Mouse (Mus musculus) gastrocnemius, adult 2 months (tissue): ENCODE measurements around the gene Ccdc15. TPM values are rescaled to one million over a fixed set of nuclear protein-coding genes. Genes with fewer than 3 reads are reported as not detected.

Experiments used
- DNase-seq: peaks from one replicate; pipeline ENCODE4 v3.0.0; 2022
- H3K27ac ChIP-seq: fragments of 200-600 bp; 2 replicates; pipeline ENCODE4 v1.8.1; 2022; ENCODE audit warnings: mild to moderate bottlenecking
- H3K4me3 ChIP-seq: fragments of 200-600 bp; 2 replicates; pipeline ENCODE4 v1.8.1; 2022; ENCODE audit warnings: mild to moderate bottlenecking, moderate library complexity
- CTCF ChIP-seq: fragments of 200-600 bp; IDR thresholded peaks from 2 replicates; pipeline ENCODE4 v1.8.1; 2022; ENCODE audit warnings: antibody characterized with exemption, mild to moderate bottlenecking, moderate library complexity
- intact Hi-C: fragments of 180-260 bp; cut with DNase I; formaldehyde crosslinking; loops from one replicate; pipeline ENCODE4 v1.15.1; 2025
- long read RNA-seq, 2 experiments: library from polyadenylated mRNA; stranded (forward); transcript quantifications; one replicate each; pipeline ENCODE4 v2.0.0; 2021
- total RNA-seq, 2 experiments: library from RNA; stranded (reverse); gene quantifications; 2 replicates each; pipeline ENCODE4 v1.2.3; 2021

The Ccdc15 gene
- 1 to 10 TPM; 1.7 to 1.8 TPM for total RNA-seq
- long read RNA-seq, experiment 1 = 0 reads
- long read RNA-seq, experiment 2 = 0 reads

DNA sequence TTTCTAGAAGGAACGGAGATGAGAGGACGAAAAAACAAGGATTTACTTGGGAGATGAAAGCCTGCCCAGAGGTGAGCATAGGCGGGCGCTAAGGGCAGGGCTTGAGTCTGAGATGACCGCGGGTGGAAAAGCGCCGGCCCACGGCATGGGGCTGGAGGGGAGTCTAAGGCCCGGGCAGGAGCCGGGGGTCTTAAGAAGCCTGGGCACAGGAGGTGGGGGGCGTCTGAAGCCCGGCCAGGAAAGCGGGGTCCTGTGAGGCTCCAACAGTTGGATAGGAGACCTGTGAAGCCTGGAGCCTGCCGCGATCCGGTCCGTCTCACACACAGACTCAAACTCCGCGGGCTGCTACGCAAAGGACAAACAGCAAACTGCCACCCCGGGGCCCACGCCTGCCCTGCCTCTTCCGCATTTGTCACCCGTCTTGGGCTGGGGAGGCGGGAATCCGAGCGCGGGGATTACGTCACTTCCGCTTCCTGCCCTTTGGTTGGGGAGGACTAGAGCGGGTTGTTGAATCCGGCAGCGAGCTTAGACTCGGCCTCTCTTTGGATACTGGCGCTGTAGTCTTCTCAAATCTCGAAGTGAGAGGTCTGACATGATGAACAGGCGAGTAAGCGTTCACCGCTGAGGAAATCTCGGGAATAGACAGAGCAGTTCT is at the start of gene Ccdc15:
Gene Ccdc15 (minus strand): TSS at position 445 of the 655 bp plus-strand sequence.
- peak within 1 kb of the TSS; percentile 91 for H3K4me3 ChIP-seq
- TF ChIP-seq CTCF = 0 out of 2 replicates have a peak, but pooled peaks have one; percentile 11
- intact Hi-C loops = no loop called here
- peak; percentile 98 for DNase-seq
- peak within 1 kb of the TSS; percentile 91 for H3K27ac ChIP-seq

DNA sequence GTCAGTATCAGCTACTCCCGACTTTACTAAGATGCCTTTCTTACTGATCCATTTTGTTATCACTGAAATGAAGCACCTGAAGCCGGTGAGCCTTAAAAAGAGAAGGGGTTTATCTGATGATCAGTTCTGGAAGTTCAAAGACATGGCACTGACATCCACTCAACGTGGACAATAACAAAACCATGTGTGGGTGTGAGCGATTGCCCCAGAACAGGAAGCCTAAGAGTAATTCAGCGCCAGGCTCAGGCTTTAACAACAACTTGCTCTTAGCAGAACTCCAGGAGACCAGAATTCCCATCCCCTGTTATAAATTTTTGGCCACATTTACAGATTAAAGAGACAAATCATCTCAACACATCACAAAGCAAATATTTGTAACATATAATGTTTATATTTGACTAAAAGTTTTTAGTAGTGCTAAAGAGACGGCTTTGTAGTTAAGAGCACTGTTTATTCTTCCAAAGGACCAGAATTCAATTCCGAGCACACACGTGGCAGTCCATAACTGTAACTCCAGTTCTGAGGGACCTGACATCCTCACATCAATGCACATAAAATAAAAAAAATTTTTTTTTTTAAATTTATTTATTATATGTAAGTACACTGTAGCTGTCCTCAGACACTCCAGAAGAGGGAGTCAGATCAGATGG is 45.4 kb upstream of the Ccdc15 start:
- no peak for TF ChIP-seq CTCF
- DNase-seq = no peak
- intact Hi-C loops = no loop called here

DNA sequence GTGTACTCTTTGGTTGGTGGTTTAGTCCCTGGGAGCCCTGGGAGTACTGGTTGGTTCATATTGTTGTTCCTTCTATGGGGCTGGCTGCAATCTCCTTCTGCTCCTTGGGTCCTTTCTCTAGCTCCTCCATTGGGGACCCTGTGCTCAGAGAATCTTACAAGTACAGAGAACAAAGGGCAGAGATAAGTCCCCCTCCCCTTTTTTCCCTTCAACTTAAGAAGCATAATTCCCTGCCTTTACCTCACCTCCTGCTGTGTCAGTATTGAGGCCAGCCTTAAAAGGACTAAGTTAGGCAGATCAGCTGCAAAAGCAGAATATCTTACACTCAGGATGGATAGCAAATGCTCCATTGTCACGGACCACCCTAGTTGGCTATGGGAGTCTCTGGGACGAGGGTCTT is 43.8 kb upstream of the Ccdc15 start:
- intact Hi-C loops = no loop called here
- no peak overlapping the region for H3K27ac ChIP-seq
- H3K4me3 ChIP-seq = no peak overlapping the region
- no peak for DNase-seq
- no peak for TF ChIP-seq CTCF

More for the DNA sequence above, 45.4 kb upstream of the Ccdc15 start:
- no peak overlapping the region for H3K27ac ChIP-seq
- H3K4me3 ChIP-seq = no peak overlapping the region

DNA sequence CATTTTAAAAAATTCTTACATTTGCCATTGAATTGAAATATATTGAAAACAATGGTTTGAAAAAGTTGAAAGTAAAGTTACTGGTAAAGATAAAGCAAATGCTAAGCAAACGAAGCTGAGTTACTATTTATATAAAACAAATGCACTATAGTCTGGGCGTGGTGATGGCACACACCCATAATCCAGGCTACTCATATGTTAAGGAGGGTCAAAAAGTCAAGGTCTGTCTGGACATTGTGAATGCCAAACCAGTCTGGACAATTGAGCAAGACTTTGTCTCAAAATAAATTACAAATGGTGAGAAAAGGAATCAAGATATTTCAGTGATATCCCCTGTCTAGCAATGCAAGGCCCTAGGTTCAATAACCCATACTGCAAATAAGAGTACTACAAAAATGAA is 42.7 kb upstream of the Ccdc15 start:
- no peak for DNase-seq
- H3K4me3 ChIP-seq = no peak overlapping the region
- H3K27ac ChIP-seq = no peak overlapping the region
- intact Hi-C loops = no loop called here
- TF ChIP-seq CTCF = no peak

DNA sequence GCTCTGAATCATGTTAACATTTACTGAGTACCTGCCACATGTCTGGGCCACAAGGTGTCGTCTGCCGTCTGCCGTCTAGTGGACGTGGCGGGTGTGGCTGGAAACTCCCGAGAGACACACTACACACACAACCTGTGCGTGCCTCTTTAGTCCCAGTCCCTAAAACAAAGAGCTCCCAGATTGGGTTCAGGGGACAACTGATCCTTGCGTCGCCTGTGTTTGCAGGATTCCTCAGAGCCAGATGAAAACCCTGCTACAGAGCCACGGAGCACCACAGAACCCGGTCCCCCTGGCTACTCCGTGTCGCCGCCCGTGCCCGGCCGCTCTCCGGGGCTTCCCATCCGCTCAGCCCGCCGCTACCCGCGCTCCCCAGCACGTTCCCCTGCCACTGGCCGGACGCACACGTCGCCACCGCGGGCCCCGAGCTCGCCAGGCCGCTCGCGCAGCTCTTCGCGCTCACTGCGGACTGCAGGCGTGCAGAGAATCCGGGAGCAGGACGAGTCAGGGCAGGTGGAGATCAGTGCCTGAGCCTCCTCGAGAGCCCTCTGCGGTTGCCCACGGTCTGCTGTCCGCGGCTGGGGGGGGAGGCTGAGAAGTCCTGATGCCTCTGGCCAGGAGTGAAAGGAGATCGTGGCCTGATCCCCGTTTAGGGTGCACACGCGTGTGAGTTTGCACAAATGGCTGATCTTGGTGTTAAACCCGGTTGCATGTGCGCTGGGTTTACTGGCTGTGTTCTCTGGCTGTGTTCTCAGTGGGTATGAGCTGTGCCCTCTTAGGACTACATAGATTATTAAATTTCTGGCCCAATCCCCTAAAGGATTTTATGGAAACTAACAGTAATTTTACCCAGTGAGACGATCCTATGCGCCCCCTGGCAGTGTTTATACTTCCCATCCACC is 36.3 kb upstream of the Ccdc15 start:
- peak; percentile 26; the same call in 1 of the 2 replicates for TF ChIP-seq CTCF
- intact Hi-C loops = no loop called here
- peak overlapping the region; percentile 78 for H3K27ac ChIP-seq
- peak overlapping the region; percentile 68 for H3K4me3 ChIP-seq
- DNase-seq = peak; percentile 54

DNA sequence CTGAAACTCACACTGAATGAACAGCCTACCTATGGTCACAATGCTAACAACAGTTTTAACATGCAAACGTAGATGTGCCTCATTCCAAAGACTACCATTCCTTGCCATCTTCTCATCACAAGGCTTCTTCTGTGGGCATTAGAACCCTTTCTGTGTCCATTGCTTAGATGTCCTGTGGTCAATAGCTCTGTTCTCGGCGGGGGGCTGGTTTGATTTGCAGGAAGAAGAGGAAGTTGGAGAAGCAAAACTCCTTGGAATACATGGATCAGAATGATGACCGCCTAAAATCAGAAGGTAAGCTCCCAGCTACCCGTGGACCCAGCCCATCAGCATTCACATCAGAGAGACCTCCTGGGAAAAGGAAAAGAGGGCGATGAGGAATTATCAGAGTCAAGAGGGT is 34.9 kb upstream of the Ccdc15 start:
- H3K4me3 ChIP-seq = no peak overlapping the region
- no peak for DNase-seq
- no peak overlapping the region for H3K27ac ChIP-seq
- no peak for TF ChIP-seq CTCF
- intact Hi-C loops = no loop called here

DNA sequence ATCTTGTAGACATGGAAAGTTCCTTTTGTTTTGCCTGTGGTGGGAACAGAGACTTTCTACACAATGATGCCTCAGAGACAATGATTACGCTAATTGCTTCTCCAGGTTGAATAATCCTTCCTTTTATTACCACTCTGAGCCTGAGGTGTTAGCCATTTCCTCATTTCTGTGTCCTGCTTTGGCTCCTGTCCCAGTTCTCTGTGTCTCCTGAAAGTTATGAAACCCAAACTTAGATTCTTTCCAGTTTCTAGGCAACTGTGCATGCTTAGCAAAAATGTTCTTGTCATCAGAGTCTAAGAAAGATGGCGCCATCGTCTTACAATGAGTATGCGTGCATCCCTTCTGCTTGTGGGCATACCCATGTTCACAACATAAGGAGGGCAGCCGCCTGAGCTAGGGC is 27.5 kb upstream of the Ccdc15 start:
- no peak for TF ChIP-seq CTCF
- no peak overlapping the region for H3K4me3 ChIP-seq
- H3K27ac ChIP-seq = no peak overlapping the region
- DNase-seq = no peak
- intact Hi-C loops = no loop called here

DNA sequence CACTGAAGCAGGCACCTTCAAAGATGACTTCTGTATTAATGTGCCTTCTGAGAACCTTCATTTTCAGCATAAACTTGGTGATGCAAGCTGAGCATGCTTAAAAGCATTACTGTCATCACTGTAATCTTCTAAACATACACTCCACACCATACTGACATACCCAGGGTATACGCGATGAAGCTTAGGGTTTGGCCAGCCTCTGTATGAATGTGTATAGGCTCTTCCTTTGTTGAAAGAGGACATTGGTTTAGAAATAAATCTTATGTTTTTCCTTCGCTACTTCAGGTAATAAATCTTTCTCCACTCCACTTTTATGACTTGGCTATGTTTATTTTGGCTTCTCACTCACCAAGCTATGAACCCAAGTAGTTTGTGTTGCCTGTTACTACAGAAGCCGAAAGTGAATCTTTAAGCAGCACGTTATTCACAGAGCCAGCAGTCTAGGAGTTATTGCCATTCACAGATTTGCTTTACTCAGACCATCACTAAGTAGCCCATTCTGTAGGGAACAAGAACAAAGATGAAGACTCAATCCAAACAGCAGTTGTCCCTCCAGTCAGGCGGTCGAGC is 23.1 kb upstream of the Ccdc15 start:
- DNase-seq = no peak
- Histone ChIP-seq H3K4me3 (no peak overlapping the region), H3K27ac (no peak overlapping the region)
- intact Hi-C loops = no loop called here
- no peak for TF ChIP-seq CTCF

DNA sequence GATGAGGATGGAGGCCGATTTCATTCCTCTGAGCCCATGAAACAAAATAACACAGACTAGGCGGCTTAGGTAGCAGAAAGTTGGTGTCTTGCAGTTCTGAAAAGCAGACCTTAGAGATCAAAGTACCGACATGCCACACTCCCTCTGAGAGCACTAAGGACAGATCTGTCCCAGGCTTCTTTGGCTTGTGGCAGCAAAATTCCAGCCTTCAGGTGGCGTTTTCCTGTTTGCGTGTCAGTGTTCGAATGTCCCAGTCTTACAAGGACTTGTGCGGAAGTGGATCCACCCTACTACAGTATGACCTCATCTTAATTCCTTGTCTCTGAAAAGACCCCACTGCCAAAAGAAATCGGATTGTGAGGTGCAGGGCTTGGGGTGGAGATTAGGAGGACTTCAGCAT is 20.6 kb upstream of the Ccdc15 start:
- TF ChIP-seq CTCF = peak; percentile 41
- Histone ChIP-seq H3K27ac (peak overlapping the region; percentile 82), H3K4me3 (peak overlapping the region; percentile 36)
- intact Hi-C loops = no loop called here
- DNase-seq = peak; percentile 30

DNA sequence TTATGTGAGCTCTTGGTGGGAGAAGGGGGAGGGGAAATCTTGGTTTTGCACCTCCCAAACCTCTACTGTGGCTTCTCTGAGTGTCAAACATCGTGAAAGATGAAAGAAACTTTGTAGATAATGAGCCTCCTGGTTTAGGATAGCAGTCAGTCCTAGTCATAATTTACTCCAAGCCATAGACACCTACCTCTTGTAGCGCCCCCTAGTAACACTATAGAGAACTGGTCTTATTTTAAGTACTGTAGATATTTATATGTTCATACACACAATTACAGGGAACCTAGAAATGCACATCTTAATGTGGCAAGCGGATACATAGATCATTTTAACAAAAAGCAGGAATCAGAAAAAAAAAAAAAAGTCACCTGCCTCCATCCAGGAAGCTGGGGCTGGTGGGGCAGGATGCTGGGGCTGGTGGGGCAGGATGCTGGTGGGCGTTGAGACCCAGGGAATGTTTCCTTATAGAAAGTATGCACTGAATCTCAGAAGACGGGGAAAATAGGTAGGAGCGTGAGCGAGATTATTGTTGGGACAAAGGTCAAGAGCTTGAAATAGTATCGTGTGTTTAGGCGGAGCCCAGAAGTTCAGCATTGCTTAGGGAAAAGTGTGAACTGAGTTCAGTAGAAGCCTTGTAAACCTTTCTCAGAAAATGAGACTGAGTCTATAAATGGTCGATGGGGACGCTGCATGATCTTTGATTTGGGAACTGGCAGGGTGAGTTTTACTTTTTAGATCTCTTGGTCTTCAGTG is 20.0 kb upstream of the Ccdc15 start:
- TF ChIP-seq CTCF = no peak
- Histone ChIP-seq H3K4me3 (peak overlapping the region; percentile 36), H3K27ac (peak overlapping the region; percentile 82)
- intact Hi-C loops = no loop called here
- DNase-seq = no peak

DNA sequence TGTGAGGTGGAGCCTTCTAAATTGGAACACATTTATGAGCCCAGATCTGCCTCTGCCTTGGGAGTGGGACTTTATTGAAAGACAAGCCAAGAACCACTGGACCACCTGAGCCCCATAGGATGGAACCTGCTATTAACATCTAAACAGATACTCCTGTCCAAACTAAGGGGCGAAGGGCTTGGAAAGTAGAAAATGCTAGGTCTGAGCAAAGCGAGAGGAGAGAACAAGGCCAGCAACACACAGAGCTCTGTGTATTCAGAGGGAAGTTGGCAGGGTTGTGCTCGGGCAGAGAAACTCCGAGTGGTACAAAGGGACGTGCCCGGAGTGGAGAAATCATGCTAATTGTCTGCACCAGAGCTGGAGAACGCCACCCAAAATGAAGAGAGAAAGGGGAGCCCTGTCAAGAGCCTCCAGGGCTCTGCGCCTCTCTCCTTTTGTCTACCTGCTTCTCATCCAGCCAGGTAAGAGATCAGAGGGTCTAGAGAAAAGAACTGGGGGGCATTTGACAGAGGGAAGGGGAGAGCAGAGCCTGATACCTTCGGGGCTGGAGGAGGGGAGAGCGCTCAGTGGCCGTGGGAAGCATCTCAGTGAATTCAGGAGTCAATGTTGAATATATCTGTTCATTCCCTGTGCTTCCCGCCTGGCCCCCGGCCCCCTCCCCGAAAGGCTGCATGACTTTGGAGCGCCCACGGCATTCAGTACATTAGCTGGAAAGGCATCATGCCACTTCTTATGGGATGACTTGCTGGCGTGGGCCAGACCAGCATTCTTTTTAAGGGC is 19.3 kb upstream of the Ccdc15 start, which contains the start of gene Hepacam:
Gene Hepacam (plus strand): TSS at position 51 of the 780 bp plus-strand sequence.
- H3K4me3 ChIP-seq = no peak within 1 kb of the TSS
- TF ChIP-seq CTCF = no peak
- intact Hi-C loops = no loop called here
- no peak for DNase-seq
- peak within 1 kb of the TSS; percentile 82 for H3K27ac ChIP-seq
